Mouse (Mus musculus) layer of hippocampus, adult 9-11 months (tissue): ENCODE measurements at regions not wholly inside any gene's neighbourhood (a gene's known extent, or its start where the extent isn't known, plus 50 kb on each side); places are given as distances from the start of the nearest gene placed in this dataset.
A peak's percentile ranks its signal among the peaks of the same experiment; 100 is the strongest.

Experiments used
- DNase-seq: peaks from one replicate; pipeline ENCODE4 v3.0.0; 2022

- peak; percentile 19 for DNase-seq
These were observed 698.9 kb downstream of the Diaph3 start for GRCm38 (mm10) chr14:86441895-86442679.

- no peak for DNase-seq
These were observed 703.7 kb downstream of the Diaph3 start for GRCm38 (mm10) chr14:86437383-86437782.

DNA sequence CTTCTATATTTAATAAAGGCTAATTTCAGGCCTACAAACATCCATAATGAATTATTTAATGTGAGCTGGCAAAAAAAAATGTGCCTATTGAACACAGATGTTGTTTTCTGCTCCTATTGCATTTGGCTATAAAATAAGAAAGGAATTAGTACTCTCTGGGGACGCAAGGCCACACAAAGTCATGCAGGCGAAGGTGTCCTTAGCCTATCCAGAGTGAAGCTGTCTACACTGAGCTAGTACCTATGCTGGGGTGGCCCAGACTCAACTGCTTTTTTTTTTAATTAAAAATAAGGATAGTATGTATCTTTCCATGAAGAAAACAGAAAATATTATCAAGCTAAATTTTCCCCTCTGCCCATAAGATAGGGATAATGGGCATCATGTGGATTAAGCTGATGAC is 705.7 kb downstream of the Diaph3 start:
- DNase-seq: no peak

- DNase-seq: no peak
These were observed 709.7 kb downstream of the Diaph3 start for GRCm38 (mm10) chr14:86431215-86431816.

DNA sequence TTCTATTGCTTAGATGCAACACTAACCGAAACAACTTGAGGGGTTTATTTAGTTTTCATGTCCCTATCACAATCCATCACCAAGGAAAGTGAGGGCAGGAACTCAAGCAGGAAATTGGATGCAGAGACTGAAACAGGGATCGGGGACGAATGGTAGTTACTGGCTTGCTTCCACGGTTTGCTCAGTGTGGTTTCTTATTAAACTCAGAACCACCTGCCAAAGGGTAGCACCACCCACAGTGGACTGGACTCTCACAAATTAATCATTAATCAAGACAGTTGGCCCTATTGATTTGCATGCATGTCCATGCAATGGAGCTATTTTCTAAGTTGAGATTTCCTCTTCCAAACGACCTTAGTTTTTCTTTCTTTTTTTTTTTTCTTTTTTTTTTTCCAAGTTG is 719.2 kb downstream of the Diaph3 start:
- DNase-seq: no peak

DNA sequence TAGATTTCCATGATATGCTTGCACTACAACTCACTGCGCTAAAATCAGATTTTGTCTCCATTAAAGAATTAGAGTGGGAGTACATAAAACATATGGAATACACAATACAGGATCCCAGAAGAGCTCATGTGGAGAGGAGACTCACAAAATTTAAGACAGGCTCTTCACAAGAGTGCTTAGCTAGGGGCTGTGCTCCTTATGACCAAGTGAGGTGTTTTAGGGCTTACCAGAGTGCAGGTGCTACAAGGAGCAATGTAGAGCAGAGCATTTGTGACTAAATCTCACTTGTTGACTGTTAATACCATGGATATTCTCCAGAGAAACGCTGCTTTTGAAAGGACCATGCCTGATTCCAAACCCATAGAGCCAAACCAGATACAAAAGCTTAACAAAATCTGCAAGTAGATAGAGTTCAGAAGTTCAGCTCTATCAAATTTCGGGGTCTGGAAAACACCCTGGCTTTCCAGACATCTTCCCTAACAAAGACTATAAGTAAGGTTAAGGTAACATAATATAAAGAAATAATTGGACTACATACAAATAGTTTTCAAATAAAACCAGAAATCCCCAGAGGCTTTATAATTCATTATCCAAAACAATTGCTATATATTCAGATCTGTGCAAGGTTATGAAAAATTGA is 721.0 kb downstream of the Diaph3 start:
- no peak for DNase-seq

- DNase-seq: no peak
These were observed 744.2 kb downstream of the Diaph3 start for GRCm38 (mm10) chr14:86396876-86397275.

DNA sequence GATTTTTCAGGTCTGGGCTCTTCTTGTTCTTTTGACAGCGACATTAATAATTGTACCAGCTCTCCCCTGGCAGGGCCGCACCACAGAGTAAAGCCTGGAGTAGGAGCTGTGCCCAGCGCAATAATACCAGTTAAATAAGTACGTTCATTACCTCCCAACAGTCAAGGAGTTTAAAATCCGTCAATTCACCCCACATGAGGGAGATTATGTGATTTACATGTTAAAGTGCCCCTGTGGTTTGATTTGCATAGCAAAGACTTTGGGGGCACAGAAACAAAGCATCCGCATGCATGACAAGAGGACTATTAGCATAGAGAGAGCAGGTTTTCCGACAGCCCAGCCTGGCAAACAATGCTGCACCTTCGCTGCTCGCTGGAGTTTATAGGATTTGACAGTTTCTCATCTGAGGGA is 745.1 kb downstream of the Diaph3 start:
- DNase-seq: no peak

GRCm38 (mm10) chr14:86395531-86395930 is 745.5 kb downstream of the Diaph3 start:
- DNase-seq: no peak

- no peak for DNase-seq
These were observed 746.0 kb downstream of the Diaph3 start for GRCm38 (mm10) chr14:86395068-86395467.

DNA sequence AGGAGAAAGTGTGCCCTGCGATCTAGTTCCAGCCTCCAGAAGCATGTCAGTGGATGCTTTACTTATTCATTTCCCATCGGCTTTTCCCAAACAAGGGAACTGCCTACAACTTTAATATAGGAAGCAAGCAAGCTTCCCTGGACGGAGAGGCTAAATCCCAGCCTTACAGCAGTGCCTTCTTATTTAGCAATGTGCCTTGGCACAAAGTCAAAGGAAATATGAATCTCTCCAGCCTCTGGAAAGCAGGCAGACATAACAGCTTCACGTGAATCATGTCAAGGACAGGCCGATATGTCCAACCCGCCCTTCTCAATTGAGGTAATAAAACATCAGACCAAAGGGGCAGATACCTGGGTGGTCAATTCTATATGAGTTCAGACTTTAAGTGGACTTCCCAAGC is 755.9 kb downstream of the Diaph3 start:
- no peak for DNase-seq

- no peak for DNase-seq
These were observed 776.0 kb downstream of the Diaph3 start for GRCm38 (mm10) chr14:86365032-86365431.

DNA sequence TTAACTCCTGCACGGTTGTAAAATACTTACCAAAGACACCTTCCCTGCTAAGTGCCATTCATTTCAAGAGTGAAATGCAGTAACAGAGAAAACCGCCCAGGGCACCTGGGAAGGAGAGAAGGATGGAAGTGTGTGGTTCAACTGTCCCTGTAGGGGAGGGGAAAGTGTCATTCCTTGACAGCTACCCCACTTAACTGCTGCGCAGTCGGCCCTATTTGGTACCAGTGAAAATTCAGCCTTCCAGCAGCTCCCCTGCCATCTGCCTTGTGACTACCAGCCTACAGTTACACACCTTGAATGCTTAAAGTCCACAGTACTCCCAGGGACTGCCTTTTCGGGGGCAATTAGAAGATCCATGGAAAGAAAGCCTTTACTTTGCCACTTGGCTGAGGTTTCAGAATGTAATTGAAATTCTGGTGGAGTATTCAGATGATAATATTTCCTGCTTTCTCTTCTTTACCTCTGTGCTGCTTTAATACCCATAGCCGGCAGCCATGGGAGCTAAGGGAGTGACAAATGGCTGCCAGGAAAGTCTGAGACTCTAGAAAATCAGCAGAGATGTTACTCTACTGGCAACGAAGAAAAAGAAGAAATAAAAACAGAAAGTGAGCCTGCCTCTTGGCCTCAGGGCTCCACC is 780.5 kb downstream of the Diaph3 start:
- DNase-seq: no peak

DNA sequence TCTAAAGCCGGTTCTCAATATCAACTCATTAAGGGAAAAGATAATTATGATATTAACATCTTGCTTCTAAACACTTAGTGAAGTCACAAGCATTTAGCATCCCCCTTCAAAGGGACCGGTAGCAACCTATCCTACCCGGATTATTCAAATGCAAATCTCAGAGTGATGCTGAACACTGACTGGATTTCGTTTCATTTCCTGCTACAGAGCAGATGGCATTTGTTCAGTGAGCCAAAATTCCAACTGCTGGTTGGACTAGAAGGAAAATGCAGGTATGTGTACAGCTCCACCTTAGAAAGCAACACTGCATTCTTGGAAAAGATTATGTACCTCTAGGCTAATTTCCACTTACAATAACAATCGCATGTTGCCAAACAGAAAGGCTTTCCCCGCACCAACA is 782.5 kb downstream of the Diaph3 start:
- DNase-seq: no peak

DNA sequence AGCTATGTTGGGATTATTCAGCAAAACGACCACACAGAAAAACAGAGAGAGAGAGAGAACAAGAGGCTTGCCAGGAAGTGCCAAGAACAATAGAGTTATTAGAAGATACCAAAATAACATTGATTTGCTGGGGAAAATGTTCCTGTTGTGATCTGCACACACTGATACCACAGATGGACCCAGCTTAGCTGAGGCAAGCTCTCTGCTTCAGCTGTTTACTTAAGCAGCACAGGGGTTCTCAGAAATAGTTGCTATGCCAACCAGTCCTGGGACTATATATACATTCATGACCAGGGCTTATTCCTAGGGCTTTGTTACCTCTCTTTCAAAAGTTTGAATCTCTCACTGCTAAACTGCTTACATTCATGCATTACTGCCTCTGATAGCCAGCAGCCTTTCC is 790.5 kb downstream of the Diaph3 start:
- peak; percentile 70 for DNase-seq

GRCm38 (mm10) chr14:86339007-86339406 is 802.0 kb downstream of the Diaph3 start:
- no peak for DNase-seq

- DNase-seq: no peak
These were observed 804.0 kb downstream of the Diaph3 start for GRCm38 (mm10) chr14:86337052-86337451.

- DNase-seq: no peak
These were observed 805.8 kb downstream of the Diaph3 start for GRCm38 (mm10) chr14:86335284-86335683.

- DNase-seq: no peak
These were observed 811.9 kb downstream of the Diaph3 start for GRCm38 (mm10) chr14:86329176-86329575.

GRCm38 (mm10) chr14:86327646-86328045 is 813.4 kb downstream of the Diaph3 start:
- peak; percentile 65 for DNase-seq

DNA sequence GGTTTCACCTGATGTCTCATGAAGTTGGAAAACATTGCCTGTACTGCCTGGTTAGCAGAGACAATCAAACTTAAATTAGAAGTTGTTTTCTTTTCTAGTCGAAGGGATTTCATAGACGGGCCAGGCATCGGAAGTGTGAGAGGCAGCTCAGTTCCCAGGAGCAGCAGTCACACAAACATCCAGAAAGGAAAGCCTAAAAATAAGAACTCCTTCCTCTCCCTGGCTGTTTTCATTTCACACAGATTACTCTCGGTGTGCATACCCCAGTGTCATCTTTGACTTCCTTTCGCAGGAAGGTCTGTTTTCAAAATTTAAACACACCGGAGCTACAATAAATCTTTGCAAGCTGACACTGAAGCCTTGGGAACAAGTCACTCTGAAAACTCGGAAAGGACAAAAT is 818.7 kb downstream of the Diaph3 start:
- DNase-seq: no peak

DNA sequence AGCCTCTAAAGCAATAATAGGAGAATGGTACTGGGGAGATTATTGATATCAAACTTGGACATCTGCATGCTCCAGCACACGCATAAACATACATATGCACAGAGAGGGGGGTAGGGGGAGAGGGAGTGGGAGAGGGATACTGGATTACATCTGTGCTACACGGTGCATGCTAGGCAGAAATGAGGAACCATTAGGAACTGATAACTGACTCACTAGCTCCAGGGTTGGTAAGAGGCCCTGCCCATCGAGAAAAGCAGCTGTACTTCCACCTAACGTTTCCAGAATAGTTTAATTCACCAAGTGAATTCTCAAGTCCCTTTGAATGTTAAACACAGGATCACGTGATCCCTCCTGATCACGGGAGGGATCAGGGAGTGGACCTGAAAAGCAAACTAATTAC is 825.1 kb downstream of the Diaph3 start:
- DNase-seq: no peak

DNA sequence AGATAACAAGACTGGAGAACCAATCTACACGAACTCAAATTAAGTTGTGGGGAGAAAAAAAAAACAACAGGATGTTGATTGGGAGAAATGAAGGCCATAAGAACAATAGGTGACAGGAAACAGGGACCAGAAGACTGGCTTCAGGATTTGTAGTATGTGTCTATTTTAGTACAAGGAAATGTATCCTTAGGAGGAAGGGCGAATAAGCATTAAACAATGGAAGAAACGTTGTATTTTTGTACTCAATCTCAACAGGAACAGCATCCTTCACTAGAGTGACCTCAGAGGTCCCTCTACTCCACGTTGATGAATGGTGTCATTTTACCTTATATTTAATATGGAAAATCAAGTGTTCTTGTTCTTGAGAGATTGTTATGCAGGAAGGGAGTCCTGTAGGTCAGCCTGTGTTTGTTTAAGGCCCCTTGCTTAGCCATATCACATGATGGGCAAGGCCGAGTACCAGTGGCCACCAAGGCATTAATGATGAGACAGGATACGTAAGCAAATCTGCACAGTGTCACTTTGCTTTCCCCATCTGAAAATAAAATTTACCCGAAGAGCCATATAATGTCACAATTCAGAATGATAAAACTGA is 832.0 kb downstream of the Diaph3 start:
- no peak for DNase-seq
